Mouse (Mus musculus) C2C12 (cell line): ENCODE measurements around the gene Kidins220.

Experiments used
- CEBPB ChIP-seq: IDR thresholded peaks from one replicate; pipeline ENCODE4 v1.6.1; 2011; ENCODE audit warnings: low read depth, mild to moderate bottlenecking, control low read depth, moderate library complexity
- CTCF ChIP-seq: IDR thresholded peaks from one replicate; pipeline ENCODE4 v1.5.1; 2011; ENCODE audit not compliant: control insufficient read depth, insufficient read depth, insufficient read length
- FOSL1 ChIP-seq: IDR thresholded peaks from one replicate; pipeline ENCODE4 v1.8.0; 2011; ENCODE audit warnings: mild to moderate bottlenecking, low read length; ENCODE audit not compliant: poor library complexity, insufficient read depth, severe bottlenecking
- MAX ChIP-seq: IDR thresholded peaks from one replicate; pipeline ENCODE4 v1.6.1; 2011; ENCODE audit warnings: mild to moderate bottlenecking, control low read depth
- MYOD1 ChIP-seq: IDR thresholded peaks from one replicate; pipeline ENCODE4 v1.6.1; 2011; ENCODE audit warnings: low read depth; ENCODE audit not compliant: control insufficient read depth, insufficient read length
- MYOG ChIP-seq: IDR thresholded peaks from one replicate; pipeline ENCODE4 v1.6.1; 2011; ENCODE audit not compliant: control insufficient read depth, insufficient read length; ENCODE audit errors: extremely low read depth
- USF1 ChIP-seq: IDR thresholded peaks from one replicate; pipeline ENCODE4 v1.6.1; 2011; ENCODE audit warnings: low read depth, mild to moderate bottlenecking, control low read depth, moderate library complexity

DNA sequence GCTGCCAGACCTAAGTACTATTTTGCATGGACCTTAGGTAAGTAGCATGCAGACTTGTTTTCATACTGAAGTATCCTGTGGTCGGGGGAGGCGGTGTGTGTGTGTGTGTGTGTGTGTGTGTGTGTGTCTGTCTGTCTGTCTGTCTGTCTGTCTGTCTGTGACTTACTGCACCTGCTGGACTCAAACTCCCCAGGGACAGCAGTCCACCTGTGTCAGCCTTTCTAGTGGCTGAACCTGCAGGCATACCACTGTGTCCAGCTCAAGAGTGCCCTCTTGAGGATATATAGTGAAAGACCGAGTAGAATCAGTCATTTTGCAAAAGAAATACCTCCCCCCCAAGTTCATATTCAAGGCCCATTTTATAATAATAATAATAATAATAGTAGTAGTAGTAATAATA lies 26.4 kb upstream of the Kidins220 start:
- TF ChIP-seq USF1 (no peak), CTCF (no peak), MYOG (no peak), MAX (no peak), MYOD1 (no peak), CEBPB (no peak), FOSL1 (no peak)
